Mouse (Mus musculus) telencephalon, adult 2 months (tissue): ENCODE measurements at regions not wholly inside any gene's neighbourhood (a gene's known extent, or its start where the extent isn't known, plus 50 kb on each side); places are given as distances from the start of the nearest gene placed in this dataset.

Experiments
- DNase-seq: peaks from one replicate; pipeline ENCODE4 v3.0.0-alpha.2; 2011; ENCODE audit warnings: low read depth, low spot score

DNA sequence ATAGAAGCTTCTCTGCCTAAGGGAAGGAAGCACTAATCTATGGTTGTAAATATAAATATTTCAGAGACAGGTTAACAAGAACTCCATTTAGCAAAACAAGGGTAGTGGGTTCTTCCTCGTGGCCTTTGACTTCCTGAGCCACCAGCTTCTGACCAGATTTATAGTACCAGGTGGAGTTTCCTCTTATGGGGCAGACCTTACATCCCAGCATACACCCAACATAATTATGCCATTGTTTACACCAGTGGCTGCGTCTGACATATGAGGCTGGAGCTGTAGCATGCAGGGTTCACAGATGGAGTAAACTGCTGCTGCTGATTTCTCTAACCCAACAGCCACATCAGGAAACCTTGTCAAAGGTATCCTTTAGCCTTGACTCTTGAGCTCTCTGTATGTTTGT lies 75.5 kb downstream of the Trib2 start:
- no peak for DNase-seq

DNA sequence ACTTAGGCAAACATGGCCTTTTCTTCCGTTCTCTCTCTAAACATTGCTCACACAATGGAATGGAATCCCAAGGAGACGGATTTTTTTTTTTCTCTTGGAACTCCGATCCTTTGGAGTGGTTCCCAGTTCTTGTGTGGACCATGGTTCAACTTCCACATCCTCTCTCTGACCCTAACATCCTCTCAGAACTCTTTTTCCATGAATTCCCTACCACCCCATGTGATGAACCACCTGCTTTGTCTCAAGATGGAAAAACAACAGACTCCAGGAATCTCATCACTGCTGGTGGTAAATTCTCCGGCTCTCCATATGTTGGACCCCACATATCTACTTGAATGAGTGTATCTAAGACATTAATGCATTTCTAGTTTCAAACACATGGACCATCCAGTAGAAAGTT lies 77.7 kb downstream of the Trib2 start:
- DNase-seq, result no peak

DNA sequence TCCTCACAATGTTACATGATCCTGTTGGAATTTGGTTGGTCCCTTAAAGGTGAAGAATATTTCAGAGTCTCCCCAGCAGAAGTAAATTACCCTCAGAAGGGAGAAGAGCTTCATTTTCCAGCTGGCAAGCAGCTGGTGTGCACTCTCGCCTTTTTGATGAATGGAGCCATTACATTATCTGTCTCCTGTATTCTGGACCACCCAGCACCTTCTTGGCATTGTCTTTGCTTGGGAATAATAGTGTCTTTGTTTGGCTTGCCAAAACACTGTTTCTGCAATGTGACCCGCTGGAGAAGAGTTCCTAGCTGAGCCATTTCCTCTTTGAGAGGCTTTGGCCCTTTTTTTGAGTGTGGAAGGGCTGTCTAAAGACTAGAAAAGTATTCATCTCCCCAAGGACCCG lies 85.5 kb downstream of the Trib2 start:
- DNase-seq, result no peak

DNA sequence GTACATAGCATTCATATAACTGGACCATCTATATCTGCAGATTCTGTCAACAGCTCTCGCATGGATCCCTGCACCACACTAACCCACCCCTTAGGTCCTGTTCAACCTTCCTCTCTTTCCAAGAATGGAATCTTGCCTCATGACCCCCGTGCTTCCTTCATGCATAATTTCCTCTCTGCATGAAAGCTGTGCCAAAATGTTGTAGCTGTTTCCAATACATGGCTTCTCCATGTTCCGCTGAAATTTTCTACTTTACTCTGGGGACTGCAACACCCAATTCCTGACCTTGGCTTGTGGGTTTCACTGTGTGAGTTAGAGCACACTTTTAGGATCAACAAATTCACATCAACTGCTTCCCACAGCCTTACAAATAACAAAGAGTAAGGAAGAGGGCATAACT lies 87.0 kb downstream of the Trib2 start:
- DNase-seq, result no peak

DNA sequence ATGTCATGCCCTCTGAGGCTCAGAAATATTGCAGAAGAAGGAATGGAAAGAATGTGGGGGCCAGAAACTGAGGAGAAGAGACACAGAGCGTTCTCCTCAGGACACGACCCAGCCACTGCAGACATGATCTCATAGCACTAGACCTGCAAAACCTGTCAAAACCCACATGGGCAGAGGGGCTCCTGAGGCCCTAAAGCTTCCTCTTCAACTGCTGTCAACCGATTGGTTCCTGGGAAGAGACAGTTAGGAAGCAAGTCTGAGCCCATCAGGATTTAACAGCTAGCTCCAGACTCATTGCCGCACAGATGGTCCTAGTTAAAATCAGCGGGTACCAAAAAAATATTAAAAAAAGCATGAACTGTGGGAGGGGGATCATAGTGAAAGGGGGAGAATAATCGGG lies 93.2 kb downstream of the Trib2 start:
- DNase-seq, result no peak

DNA sequence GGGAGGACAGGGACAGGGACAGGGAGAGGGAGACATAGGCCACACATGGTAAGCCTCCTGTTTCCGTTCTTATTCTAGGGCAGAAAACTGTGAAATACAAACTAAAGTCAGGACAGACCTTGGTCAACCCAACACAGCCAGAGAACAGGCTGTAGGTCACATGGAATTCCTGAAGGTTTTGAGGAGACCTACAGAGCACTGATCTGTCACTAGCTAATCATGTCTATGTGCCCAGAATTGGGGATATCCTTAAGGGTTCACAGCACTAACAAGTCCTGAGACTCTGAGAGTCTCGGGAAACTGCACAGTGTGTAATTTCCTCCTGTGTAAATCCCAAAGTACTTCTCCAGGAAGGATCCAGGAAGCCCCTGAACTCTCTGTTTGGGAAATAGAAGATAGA lies 94.6 kb downstream of the Trib2 start:
- DNase-seq, result no peak

DNA sequence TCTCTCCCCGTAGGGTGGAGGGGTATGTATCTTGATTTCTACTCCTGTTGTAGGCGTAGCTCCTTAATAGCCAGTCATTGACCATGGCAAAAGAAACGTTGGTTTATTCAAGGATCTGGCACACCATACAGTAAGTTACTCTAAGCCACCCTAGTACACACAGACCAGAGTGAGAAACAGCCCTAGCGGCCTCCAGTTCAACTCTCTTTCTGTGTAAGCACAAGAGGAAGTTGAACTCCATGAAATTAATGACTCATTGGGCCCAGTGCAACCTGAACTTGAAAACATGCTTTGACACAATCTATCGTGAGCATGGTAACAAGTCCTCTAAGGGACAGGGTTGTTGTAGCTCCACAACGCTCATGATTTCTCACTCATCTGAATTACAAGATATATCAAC lies 96.6 kb downstream of the Trib2 start:
- no peak for DNase-seq

DNA sequence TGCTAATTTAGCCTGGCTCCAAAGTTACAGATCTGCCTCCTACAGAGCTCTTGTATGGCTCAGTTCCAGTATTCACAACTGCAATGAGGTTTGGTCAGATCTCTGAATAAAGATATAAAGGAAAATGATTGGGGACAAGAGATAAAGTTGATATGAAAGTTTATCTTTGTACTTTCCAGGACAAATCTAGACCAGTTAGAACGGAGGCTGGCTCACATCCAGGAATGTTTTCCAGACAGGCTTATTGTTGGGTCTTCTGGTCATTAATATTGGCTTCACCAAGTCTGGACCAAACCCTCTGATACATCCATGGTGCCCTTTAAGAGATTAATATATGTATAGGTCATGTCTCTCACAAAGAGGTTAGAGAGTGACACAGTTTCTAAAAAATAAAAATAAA lies 97.9 kb downstream of the Trib2 start:
- DNase-seq, result no peak

DNA sequence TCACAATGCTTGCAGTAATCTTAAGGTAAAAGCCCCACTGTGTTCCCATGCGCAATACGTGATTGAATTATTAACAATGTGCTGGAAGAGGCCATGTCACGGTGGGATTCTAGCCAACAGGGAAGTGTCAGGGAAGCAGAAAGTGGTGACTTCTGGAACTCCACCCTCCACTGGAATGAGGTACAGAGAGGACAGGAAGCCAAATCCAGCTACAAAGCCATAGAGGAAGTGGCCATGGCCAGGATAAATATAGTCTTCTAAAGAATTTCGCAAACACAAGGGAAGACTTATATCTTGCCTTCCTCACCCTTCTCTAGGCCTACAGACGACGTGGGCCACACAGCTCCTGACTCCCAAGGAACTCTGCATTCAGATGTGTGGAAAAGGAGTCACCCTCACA lies 98.7 kb downstream of the Trib2 start:
- DNase-seq, result no peak

DNA sequence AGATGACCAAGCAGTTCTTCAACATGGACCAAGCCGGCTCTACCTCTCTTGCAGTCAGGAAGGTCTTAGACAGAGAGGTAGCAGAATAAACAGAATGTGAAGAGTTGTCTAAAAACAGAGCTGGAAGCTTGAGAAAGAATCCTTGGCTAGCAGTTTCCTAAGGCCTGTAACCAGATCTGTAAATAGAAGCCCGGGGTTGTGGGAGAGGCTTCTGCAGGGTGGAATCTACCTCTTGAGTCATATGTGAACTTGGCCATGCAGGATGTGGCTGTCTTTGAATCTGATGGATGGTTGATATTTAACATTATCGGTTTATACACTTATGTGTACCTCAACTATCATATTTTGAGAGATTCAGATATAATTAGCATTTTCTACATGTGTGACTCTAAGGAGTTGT lies 99.4 kb downstream of the Trib2 start:
- no peak for DNase-seq

DNA sequence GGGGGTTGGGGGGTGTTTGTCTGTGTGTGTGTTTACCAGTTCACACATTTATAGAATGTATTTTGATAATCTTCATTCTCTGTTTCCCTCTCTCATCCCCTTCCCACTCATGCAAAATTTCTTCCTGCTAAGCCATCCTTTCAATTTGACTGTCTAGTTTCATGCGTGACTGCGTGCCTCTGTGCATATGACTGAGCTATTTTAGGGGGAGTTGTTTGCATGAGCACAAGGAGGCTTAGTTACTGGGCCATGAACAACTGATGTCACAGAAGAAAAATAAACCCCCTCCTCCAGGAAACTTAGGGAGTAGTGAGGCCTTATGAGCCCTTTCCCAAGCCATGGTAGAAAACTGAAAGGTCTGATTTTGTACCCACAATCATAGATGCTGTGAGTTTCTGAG lies 103.1 kb downstream of the Trib2 start:
- DNase-seq, result no peak

DNA sequence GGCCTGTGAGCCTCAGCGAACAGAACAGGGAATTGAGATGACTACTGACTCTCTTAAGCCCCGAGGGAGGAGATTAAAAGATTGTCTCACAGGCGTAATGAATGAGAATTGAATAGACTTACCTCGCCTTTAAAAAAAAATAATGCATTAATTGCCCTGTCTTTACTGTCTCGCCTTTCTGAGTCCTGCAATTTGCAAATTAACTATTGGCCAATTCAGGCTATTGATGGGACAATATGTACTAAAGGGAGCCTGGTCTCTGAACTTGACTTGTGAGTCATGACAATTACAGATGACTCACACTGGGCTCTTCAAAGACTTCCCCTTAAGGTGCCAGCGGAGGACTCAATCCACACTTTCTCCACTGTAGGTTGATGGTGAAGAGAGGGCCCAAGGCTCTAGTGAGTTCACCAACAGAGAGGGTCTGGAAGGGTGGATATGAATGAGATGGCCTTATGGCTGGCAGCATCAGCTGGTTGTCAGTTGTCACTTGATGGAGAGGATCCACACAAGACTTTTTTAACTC lies 109.1 kb downstream of the Trib2 start:
- no peak for DNase-seq

DNA sequence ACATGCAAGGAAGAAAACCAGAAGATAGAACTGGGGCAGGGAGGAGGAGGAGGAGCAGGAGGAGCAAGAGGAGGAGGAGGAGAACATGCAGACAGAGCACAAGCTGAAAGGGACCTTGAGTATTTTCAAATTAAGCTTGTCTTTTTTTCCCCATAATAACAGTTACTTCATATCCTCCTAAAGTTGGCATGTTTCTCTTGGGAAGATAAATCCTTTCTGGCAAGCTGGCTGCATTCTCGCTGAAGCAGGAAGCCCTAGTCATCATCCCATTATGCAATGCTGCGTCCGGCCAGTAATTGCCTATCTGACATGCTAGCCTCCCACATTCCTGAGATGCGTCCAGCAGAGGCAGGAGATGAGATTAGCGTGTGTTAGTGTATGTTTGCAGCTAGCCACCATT lies 112.3 kb downstream of the Trib2 start:
- peak; percentile 51 for DNase-seq

DNA sequence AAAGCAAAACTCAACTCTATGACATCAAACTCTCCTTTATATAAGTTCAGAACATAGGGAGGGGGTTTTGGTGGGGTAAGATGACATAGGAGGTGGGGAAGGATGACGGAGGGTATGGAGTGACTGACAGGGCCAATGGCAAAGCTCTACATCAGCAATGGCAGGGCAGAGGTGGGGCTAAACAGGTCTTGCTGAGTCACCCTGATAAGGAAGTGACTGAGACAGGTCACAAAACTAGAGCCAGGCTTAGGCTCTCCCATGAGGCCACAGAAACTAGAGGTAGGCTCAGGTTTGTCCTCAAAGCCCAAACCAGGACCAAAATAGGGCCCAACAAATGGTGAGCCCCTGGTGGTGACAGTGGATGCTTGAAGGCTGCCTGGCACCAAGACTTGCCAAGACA lies 114.6 kb downstream of the Trib2 start:
- DNase-seq, result no peak

DNA sequence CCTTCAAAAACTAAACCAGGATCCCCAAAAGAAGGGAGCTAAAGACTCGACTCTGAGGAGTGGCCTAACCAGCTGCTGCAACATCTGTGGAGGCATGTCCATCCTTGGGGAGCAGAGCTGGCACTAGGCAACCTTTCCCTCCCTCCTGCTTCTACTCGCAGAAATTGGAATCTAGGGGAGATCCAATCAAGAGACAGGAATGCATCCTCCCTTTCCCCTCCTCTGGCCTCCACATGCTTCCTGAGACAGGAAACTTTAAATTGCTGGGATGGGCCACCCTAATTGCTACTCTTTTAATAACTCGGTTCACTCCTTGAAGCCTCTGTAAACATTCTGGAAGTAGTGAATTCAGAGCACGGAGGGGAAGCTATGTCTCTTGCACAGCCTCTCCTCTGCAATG lies 117.9 kb downstream of the Trib2 start:
- no peak for DNase-seq

DNA sequence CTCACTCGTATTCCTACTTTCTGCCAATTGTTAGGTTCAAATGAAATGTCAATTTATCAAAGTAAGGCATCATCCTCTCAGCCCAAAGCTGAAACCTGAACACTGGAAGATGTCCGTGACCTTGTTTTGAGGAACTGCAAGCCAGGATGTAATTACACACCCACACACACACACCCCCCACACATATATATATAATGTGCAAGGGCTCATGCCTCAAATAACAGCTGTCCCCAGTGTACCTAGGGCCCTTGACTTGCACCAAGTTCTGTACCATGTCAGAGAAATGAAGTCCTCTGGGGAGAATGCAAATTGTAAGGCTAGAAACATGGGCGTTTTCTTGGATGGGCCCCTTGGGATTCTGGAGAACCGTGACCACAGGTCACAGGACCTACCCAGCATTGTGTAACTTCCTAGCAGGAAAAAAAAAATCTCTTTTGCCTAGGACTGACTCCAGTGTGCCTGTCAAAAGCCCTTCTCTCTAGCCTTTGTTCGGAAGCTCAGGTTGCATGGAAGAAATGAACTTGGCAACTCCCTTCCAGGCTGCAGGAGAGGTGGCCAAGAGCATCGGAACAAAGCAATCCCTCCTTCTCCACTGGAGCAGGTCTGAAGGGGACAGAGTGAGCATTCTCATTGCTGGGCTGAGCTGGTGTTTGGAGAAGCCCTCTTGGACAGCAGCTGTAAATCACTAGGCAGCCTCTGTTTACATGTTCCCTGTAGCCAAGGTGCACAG lies 118.5 kb downstream of the Trib2 start:
- no peak for DNase-seq

DNA sequence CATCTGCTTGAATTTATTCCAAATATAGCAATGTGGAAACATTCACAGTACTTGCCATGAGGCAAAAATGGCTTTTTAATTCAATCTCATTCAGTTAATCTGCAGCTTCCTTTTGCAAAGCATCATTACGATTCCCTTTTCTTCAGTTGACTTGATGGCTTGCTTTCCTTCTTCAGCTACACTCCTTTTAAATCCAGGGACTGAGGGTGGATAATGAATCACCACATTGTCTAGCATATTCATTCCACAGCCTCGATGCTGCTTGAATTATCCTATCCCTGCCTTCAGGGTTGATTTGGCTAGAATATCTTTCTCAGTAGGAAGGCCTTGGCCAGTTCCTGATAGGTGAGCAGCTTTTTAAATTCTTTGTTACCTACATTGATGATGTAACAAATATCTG lies 128.4 kb downstream of the Trib2 start:
- DNase-seq, result no peak

DNA sequence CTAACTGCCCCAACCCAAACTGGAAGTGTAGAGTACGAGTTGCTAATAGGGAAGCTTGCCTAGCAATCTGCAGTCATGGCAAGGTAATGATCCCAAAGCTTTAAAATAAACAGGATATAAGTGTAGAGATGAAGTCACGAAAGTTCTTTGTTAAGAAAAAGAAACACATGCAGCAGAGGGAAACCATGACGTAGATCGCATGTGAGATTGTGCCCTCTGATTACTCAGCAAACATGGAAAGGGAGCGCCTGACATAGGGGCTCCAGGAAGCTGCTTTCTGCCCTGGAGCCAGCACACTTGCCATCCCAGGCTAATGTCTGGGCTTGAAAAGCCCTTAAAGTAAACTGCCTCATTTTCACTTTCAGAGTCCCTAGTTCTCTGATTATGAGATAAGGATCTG lies 132.4 kb downstream of the Trib2 start:
- no peak for DNase-seq

DNA sequence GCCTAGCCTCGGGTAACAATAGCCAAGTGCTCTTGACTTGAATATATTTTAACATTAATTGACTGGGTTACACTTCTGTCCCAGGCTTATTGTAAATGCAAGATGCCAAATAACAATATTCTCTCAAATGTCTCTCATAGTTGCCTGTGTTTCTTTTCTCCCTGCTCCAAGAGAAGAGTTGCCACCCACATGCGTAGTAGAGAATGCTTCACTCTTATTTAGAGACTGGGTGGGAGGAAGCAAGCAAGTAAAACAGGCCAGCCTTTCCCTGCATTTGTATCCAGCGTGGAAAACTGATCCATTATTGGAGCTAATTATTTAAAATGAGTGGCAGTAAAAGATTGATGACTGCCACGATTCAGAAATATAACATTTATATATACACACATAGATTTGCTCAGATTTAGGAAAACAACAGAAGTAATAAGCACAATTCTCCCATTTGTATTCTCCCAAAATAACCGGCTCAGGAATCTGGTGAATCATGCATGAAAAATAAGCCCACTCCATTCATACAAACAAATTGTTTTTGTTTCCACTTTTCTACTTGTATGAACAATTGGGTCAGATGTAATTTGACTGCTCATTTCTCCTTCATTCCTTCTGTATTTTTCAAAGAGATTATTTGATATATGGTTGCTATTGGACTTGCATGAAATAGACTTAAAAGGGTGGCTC lies 134.9 kb downstream of the Trib2 start:
- peak; percentile 55 for DNase-seq

DNA sequence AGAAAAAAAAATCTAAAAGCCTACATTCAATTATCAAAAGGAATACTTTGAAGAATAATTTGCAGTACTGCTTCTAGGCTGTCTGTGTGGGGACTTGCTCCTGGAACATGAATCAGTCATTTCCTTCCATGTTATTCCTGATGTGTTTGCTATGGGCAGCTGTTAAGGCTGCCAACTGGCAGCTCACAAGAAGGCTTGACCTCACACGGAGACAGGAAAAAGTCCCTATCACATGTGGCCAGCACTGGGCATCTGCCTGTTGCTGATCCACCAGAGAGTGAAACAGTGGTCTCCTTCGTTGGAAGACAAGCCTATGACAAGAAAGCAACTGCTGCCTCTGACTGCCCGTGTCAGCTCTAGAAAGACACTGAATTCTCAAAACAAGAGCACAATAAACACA lies 140.6 kb downstream of the Trib2 start:
- DNase-seq, result no peak

DNA sequence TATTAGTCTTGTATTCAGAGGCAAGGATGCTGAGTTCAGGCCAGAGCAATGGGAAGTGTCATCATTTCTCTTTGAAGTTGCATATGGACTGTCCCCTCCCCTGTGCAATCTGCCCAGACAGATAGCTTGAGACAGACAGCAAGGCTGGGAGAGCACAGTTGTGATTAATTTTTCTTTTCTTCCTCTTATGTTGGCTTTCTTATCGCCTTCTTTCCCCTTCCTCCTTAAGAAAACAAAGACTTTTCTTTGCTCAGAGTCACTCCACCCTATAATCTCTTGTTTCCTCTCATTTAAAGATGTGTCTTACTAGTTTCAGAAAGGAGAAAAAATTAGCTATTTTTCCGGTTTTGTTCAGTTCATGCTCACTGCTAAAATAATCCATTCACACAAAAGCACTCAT lies 157.0 kb downstream of the Trib2 start:
- no peak for DNase-seq

DNA sequence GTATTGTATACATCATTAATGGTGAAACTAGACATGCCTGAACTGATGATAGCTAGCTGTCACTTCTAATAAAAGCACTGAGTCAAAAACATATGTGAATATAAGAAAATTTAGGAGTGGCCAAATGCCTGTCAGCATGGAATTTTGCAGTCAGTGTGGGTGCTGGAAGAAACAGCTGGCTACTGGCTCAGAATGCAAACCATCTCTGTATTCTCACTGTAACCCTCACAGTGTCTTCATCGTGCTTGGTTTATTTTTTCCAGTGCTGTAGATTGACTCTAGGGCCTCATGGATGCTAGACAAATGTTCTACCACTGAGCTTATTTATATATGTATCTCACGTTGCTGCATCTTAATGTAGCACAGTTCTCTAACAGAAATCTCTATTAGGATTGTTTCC lies 157.4 kb downstream of the Trib2 start:
- no peak for DNase-seq

DNA sequence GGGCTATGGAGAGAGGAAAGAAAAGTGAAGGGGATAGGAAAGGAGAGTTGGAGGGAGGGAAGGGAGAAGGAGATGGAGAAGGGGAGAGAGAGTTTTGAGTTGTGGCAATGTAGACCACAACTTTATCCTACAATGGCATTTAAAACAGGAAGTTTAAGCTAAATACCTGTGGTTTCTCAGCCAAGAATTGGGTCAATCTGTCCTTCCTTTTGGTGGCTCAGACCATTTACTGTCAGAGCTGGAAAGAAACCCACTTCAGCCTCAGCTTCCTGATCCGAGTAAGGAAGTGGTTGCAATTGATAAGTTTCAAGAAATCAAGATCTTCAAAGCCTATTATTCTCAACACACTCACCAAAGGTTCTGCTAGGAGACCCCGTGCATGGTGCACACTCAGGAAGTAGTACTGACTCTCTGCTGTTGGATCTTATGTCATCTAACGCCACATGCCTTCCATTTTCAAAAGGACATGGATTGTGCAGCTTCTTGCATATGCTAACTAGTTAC lies 158.9 kb downstream of the Trib2 start:
- DNase-seq, result no peak
